Mouse (Mus musculus): ENCODE measurements around the gene Arhgap23. TPM values are rescaled to one million over a fixed set of nuclear protein-coding genes. Genes with fewer than 3 reads are reported as not detected.

Gene Arhgap23
- polyA plus RNA-seq, 1 experiment from 2014 or later: 4.3 TPM

DNA sequence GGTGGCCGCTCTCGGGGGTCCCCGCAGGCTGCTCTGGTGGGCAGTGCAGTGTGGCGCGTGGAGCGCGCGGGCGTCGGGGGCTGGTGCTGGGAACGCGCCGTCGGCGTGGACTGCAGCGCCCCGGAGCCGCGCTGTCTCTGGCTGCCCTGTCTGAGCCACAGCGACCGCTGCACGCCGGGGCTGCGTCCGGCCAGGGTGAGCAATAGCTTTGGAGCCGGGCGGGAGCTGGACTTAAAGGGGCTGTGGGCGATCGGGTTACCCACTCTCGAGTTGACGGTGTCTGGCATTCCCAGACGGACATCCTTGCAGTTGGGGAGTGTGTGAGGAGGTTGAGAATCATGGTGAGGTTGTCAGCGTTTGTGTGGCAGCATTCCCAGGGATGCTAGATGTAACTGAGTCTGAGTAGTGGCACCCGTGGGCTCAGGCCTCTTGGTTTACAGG is 25.1 kb downstream of the Arhgap23 start:
- no peak for TF ChIP-seq EP300 (optimal IDR thresholded peaks at IDR 0.05)
- TF ChIP-seq CTCF (IDR thresholded peaks at IDR 0.05; ENCODE audit: low read depth): no peak
- DNase-seq (ENCODE audit: low spot score): no peak
- Histone ChIP-seq H3K4me2 (replicated peaks; ENCODE audit: low read depth) (peak overlapping the region; percentile 81), H3K27me3 (ENCODE audit: control insufficient read depth, insufficient read depth, low read length) (no peaks in the 10 kb centered on the region), H3K9me3 (ENCODE audit: control insufficient read depth, low read length) (no peaks in the 10 kb centered on the region), H3K4me1 (replicated peaks; ENCODE audit: control insufficient read depth, insufficient read depth) (peaks cover 23% of the 10 kb centered on the region; the same call in 1 of the 2 replicates), H3K9ac (ENCODE audit: low read length) (peak overlapping the region; percentile 86), H3K4me3 (ENCODE audit: low read depth, low read length) (peak overlapping the region; percentile 70), H3K27ac (replicated peaks) (peak overlapping the region; percentile 91), H3K36me3 (ENCODE audit: control insufficient read depth, insufficient read depth, low read length) (peaks cover 4% of the 10 kb centered on the region; the same call in 1 of the 2 replicates)
- 0 out of 2 replicates have a peak, but pooled peaks have one; percentile 7 for ATAC-seq (ENCODE audit: low FRiP score, low TSS enrichment)
- under 1% methylated on average over 33 of the region's 34 CpGs for WGBS

DNA sequence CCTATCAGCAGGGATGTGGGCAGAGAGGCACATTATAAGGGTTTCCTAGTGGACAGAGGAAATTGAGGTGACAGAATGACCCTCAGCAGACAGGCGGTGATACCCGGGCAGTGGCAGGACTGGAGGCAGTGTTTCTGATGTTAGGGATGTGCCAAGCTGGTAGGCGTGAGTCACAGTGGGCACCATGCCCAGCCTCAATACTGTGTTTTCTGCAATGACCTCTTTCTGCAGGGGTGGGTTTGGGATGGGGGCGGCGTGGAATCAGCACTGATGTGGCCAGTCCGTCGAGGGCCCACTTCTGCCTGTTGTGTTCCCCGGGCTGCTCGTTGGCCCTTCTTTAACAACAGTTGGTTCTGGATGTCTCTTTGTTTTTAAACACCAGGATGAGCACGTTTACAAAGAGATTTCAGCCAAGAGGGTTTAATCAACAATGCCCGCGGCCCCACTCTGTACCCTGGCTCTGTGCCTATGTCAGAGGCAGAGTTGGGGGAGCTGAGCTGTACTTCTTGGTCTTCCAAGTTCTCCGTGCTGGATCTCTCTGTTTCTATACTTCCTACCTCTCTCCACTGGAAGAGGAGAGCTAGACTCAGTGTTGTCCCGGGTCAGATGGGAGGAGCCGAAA is 25.8 kb downstream of the Arhgap23 start:
- TF ChIP-seq EP300 (optimal IDR thresholded peaks at IDR 0.05) (no peak), CTCF (IDR thresholded peaks at IDR 0.05; ENCODE audit: low read depth) (no peak)
- Histone ChIP-seq H3K4me2 (replicated peaks; ENCODE audit: low read depth) (peak overlapping the region; percentile 81), H3K27ac (replicated peaks) (peak overlapping the region; percentile 91), H3K4me1 (replicated peaks; ENCODE audit: control insufficient read depth, insufficient read depth) (peaks cover 21% of the 10 kb centered on the region; the same call in 1 of the 2 replicates), H3K4me3 (ENCODE audit: low read depth, low read length) (peak overlapping the region; percentile 70), H3K27me3 (ENCODE audit: control insufficient read depth, insufficient read depth, low read length) (no peaks in the 10 kb centered on the region), H3K9ac (ENCODE audit: low read length) (peak overlapping the region; percentile 86), H3K36me3 (ENCODE audit: control insufficient read depth, insufficient read depth, low read length) (peaks cover 7% of the 10 kb centered on the region; the same call in 1 of the 2 replicates), H3K9me3 (ENCODE audit: control insufficient read depth, low read length) (no peaks in the 10 kb centered on the region)
- no peak for ATAC-seq (ENCODE audit: low FRiP score, low TSS enrichment)
- WGBS: 20% methylated on average over 15 of the region's 15 CpGs
- peak; percentile 49 for DNase-seq (ENCODE audit: low spot score)

DNA sequence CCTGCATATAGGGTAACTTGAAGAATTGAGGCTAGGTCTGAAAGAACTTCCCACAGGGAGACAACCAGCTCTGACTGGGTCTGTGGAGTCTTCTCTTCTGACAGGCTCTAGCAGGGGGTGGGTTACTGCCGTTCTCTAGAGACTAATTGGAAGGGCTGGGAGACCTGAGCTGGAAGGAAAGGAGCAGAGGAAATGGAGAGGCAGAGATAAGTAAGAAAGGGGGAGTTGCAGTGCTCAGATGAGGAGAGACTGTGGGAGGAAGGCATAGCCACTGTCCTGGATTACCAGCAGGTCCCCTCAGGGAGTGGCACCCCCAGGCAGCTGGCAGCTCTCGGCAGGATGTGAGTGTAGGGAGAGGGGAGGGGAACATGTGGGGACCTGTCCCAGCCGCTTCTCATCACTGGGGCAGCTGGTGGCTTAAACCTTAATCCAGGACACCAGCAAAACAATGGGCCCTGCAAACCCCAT is 26.4 kb downstream of the Arhgap23 start:
- peak overlapping the region; percentile 81 for H3K4me2 ChIP-seq (replicated peaks; ENCODE audit: low read depth)
- WGBS: 14% methylated on average over 3 of the region's 3 CpGs
- H3K9me3 ChIP-seq (ENCODE audit: control insufficient read depth, low read length): no peaks in the 10 kb centered on the region
- H3K27me3 ChIP-seq (ENCODE audit: control insufficient read depth, insufficient read depth, low read length): no peaks in the 10 kb centered on the region
- no peak for ATAC-seq (ENCODE audit: low FRiP score, low TSS enrichment)
- peak overlapping the region; percentile 86; the same call in 1 of the 2 replicates for H3K9ac ChIP-seq (ENCODE audit: low read length)
- no peak for DNase-seq (ENCODE audit: low spot score)
- H3K4me1 ChIP-seq (replicated peaks; ENCODE audit: control insufficient read depth, insufficient read depth): peaks cover 21% of the 10 kb centered on the region; the same call in 1 of the 2 replicates
- H3K4me3 ChIP-seq (ENCODE audit: low read depth, low read length): peak overlapping the region; percentile 70
- no peak for TF ChIP-seq EP300 (optimal IDR thresholded peaks at IDR 0.05)
- TF ChIP-seq CTCF (IDR thresholded peaks at IDR 0.05; ENCODE audit: low read depth): no peak
- H3K27ac ChIP-seq (replicated peaks): peak overlapping the region; percentile 91
- peaks cover 7% of the 10 kb centered on the region; the same call in 1 of the 2 replicates for H3K36me3 ChIP-seq (ENCODE audit: control insufficient read depth, insufficient read depth, low read length)

DNA sequence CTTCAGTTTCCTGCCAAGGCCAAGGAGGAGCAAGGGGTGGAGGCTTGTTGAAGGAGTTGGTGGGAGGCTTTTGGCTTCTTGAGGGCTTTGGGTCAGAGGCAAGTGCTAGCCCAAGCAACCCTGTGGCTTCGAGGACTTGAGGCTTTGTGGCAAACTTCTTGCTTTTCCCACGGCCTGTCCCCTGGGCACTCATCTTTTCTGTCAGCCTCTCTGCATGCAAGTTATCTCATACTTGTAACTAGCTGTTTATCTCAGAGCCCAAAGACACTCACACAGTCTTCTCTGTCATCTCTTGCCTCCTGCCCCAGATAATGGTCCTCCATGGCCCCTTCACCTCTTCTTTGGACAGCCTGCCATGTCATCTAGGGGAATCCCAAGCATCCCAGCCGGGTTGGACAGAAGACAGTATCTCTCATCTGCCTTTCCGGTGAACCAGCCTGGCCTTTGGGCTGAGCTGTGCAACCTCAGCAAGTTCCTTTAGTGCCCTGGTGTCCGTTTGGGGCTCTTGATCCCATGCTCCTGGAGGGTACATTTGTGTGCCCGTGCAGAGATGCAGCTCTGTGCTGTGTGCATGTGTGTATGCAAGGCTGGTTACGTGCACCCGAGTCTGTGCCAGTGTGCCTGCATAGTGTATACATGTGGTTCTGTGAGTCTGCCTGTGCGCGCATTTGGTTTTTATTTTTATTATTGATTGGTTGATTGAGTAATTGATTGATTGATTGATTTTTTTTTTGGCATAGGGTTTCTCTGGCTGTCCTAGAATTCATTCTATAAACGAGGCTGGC is 27.8 kb downstream of the Arhgap23 start:
- Histone ChIP-seq H3K36me3 (ENCODE audit: control insufficient read depth, insufficient read depth, low read length) (peaks cover 12% of the 10 kb centered on the region), H3K4me2 (replicated peaks; ENCODE audit: low read depth) (peak overlapping the region; percentile 23; the same call in 1 of the 2 replicates), H3K4me3 (ENCODE audit: low read depth, low read length) (no peak overlapping the region), H3K27ac (replicated peaks) (no peak overlapping the region; the same call in 1 of the 2 replicates), H3K27me3 (ENCODE audit: control insufficient read depth, insufficient read depth, low read length) (no peaks in the 10 kb centered on the region), H3K9me3 (ENCODE audit: control insufficient read depth, low read length) (no peaks in the 10 kb centered on the region), H3K4me1 (replicated peaks; ENCODE audit: control insufficient read depth, insufficient read depth) (peaks cover 14% of the 10 kb centered on the region; the same call in 1 of the 2 replicates), H3K9ac (ENCODE audit: low read length) (no peak overlapping the region)
- no peak for ATAC-seq (ENCODE audit: low FRiP score, low TSS enrichment)
- TF ChIP-seq EP300 (optimal IDR thresholded peaks at IDR 0.05) (no peak), CTCF (IDR thresholded peaks at IDR 0.05; ENCODE audit: low read depth) (no peak)
- 84% methylated on average over 11 of the region's 11 CpGs for WGBS
- no peak for DNase-seq (ENCODE audit: low spot score)

- Histone ChIP-seq H3K27ac (replicated peaks) (no peak overlapping the region), H3K36me3 (ENCODE audit: control insufficient read depth, insufficient read depth, low read length) (peaks cover 16% of the 10 kb centered on the region), H3K9ac (ENCODE audit: low read length) (0 out of 2 replicates have a peak overlapping the region, but pooled peaks have one; percentile 23), H3K4me1 (replicated peaks; ENCODE audit: control insufficient read depth, insufficient read depth) (peaks cover 13% of the 10 kb centered on the region; the same call in 1 of the 2 replicates), H3K9me3 (ENCODE audit: control insufficient read depth, low read length) (no peaks in the 10 kb centered on the region), H3K27me3 (ENCODE audit: control insufficient read depth, insufficient read depth, low read length) (no peaks in the 10 kb centered on the region), H3K4me2 (replicated peaks; ENCODE audit: low read depth) (no peak overlapping the region), H3K4me3 (ENCODE audit: low read depth, low read length) (no peak overlapping the region)
- TF ChIP-seq CTCF (IDR thresholded peaks at IDR 0.05; ENCODE audit: low read depth): no peak
- TF ChIP-seq EP300 (optimal IDR thresholded peaks at IDR 0.05): no peak
- DNase-seq (ENCODE audit: low spot score) (no peak), ATAC-seq (ENCODE audit: low FRiP score, low TSS enrichment) (no peak)
- WGBS: 69% methylated on average over 6 of the region's 6 CpGs
These were observed 30.3 kb downstream of the Arhgap23 start for GRCm38 (mm10) chr11:97445596-97445995.

All from stomach, postnatal 0 days (tissue).